ENCODE assay signal across 8 mouse cellular contexts in the genomic region with DNA sequence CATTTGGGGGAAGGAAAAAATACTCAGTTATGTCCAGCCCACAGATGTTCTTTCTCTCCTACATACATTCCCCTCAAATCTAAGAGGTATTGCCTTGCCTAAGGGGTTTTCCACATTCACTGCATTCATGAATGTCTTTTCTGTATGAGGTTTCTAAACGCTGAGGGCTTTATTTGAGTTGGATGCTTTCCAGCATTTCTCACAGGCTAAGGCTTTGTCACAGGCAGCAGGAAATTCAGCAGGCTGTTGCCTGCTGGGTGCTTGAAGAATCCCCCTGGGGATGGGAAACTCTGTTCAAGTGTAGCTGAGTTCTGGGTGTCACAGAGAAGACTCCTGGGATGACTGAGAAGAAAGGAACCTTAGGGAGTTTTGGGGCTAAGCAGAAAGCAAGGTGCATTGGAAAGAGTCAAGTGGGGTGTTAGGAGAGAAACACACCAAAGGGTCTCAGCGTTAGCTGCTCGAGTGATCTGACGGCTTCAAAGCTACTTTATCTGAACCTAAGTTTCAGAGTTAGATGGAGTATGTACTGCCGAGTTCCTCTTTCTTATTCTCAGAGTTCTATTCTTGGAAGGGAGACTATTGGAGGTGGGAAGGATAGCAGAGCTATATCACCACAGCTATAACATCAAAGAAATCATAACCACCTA. TPM values are rescaled to one million over a fixed set of nuclear protein-coding genes. Genes with fewer than 3 reads are reported as not detected.
DNase-seq lines count a peak whose midpoint lies in the region; ATAC-seq and TF ChIP-seq lines count a peak whose summit lies in the region.

No protein-coding gene starts in this region.

- no peaks in the 10 kb centered on the region for H3K9me3 ChIP-seq in heart, postnatal 0 days (replicated peaks; ENCODE audit: control insufficient read depth, low read length)

- no peak overlapping the region for H3K27ac ChIP-seq in kidney, adult 2 months (ENCODE audit: insufficient read depth, low read depth, low read length)
- peak overlapping the region; percentile 59 for H3K27ac ChIP-seq in heart, postnatal 0 days (ENCODE audit: low read depth)

- POLR2A ChIA-PET in Patski (lab: Charles Lee) = no interaction called here

- TF ChIP-seq POLR2A in kidney, adult 2 months (IDR thresholded peaks at IDR 0.05; ENCODE audit: low read depth, low read length) = no peak

- CTCF ChIA-PET in Patski (lab: Charles Lee) = interaction anchor here (0.7 to 1.6 kb wide), 3 partner anchors 11 to 25 kb away, joined by 3 to 5 read pairs (median 4); no protein-coding TSS in a partner anchor

- in situ Hi-C loops in Patski (cut with MboI; ENCODE audit: low pct_unique_long_range_greater_than_20kb) = no loop called here

- WGBS in kidney, adult 2 months = 48% methylated on average over 5 of the region's 5 CpGs
- 18% methylated on average over 5 of the region's 5 CpGs for WGBS in heart, postnatal 0 days

- TF ChIP-seq CTCF in kidney, adult 2 months (conservative IDR thresholded peaks at IDR 0.05; ENCODE audit: insufficient read depth, insufficient read length, low read depth, low read length) = no peak
- no peak for TF ChIP-seq CTCF in Patski (IDR thresholded peaks at IDR 0.05)
- no peak for TF ChIP-seq CTCF in heart, postnatal 0 days (IDR thresholded peaks at IDR 0.05; ENCODE audit: low read depth)

- TF ChIP-seq EP300 in heart, postnatal 0 days (IDR thresholded peaks at IDR 0.05; ENCODE audit: low read depth) = no peak

- peak; percentile 50 for DNase-seq in kidney, adult 2 months
- DNase-seq in kidney, postnatal 25 days = no peak
- peak; percentile 89 for DNase-seq in Patski (ENCODE audit: low read depth, low spot score)
- peak; percentile 76 for DNase-seq in heart, postnatal 0 days (ENCODE audit: low spot score)
- DNase-seq in spleen, postnatal 4 days (ENCODE audit: low spot score in 2 of 2) = no peak
- no peak for DNase-seq in left cerebral cortex, adult 11 months (ENCODE audit: low spot score)
- DNase-seq in embryo, embryonic 10 days (ENCODE audit: low spot score) = no peak

- no peaks in the 10 kb centered on the region for H3K36me3 ChIP-seq in kidney, adult 2 months (ENCODE audit: control insufficient read depth, insufficient read depth, low read length)
- H3K36me3 ChIP-seq in heart, postnatal 0 days (replicated peaks; ENCODE audit: control insufficient read depth, insufficient read depth, low read length) = no peaks in the 10 kb centered on the region

- ATAC-seq in Patski = peak; percentile 70
- peak; percentile 53; the same call in 1 of the 2 replicates for ATAC-seq in heart, postnatal 0 days (ENCODE audit: insufficient read depth, low read depth)
- ATAC-seq in megakaryocyte-erythroid progenitor cell, adult 5-6 weeks (replicated peaks; ENCODE audit: low FRiP score, low TSS enrichment, poor library complexity, severe bottlenecking) = 0 out of 2 replicates have a peak, but pooled peaks have one; percentile 19

- H3K27me3 ChIP-seq in kidney, adult 2 months (replicated peaks; ENCODE audit: control insufficient read depth, insufficient read depth, low read length) = no peaks in the 10 kb centered on the region
- no peaks in the 10 kb centered on the region for H3K27me3 ChIP-seq in Patski
- H3K27me3 ChIP-seq in heart, postnatal 0 days (ENCODE audit: control insufficient read depth, insufficient read depth, low read length) = no peaks in the 10 kb centered on the region

- no peak overlapping the region for H3K9ac ChIP-seq in heart, postnatal 0 days (replicated peaks; ENCODE audit: low read depth, low read length)

- no peak overlapping the region for H3K4me2 ChIP-seq in heart, postnatal 0 days (ENCODE audit: low read depth, low read length)

- H3K4me3 ChIP-seq in kidney, adult 2 months (ENCODE audit: insufficient read depth, low read depth, low read length) = no peak overlapping the region
- H3K4me3 ChIP-seq in heart, postnatal 0 days (ENCODE audit: low read depth, low read length) = no peak overlapping the region

- H3K4me1 ChIP-seq in kidney, adult 2 months (ENCODE audit: control insufficient read depth, insufficient read depth, low read length) = peaks cover 4% of the 10 kb centered on the region; the same call in 1 of the 2 replicates
- peaks cover 5% of the 10 kb centered on the region; the same call in 1 of the 2 replicates for H3K4me1 ChIP-seq in heart, postnatal 0 days (ENCODE audit: control insufficient read depth, insufficient read depth)

RNA-seq across cellular contexts. Expression of a gene that starts 14.2 kb away (rescaled TPM):
- polyA plus RNA-seq in kidney, adult 2 months (2012; rRNA removed) = 4.1 and 4.9 TPM in 2 replicates
- 9.0 TPM for polyA plus RNA-seq in Patski (2021)
- 2.6 and 5.8 TPM in 2 replicates for total RNA-seq in heart, postnatal 0 days (2014; rRNA removed; ENCODE audit: low replicate concordance)
- 1.2 and 1.3 TPM in 2 replicates for polyA plus RNA-seq in heart, postnatal 0 days (2015; fragmentation: Nextera tagmentation; extraction: Ambion mirVana)
- total RNA-seq in megakaryocyte-erythroid progenitor cell, adult 5-6 weeks (2014; fragmentation: Nextera tagmentation) = 14.0 and 20.2 TPM in 2 replicates
- total RNA-seq in megakaryocyte-erythroid progenitor cell, adult 5-6 weeks (2017) = 8.8 and 10.1 TPM in 2 replicates

RNA-seq across cellular contexts. Expression of a gene that starts 54.5 kb away (rescaled TPM):
- polyA plus RNA-seq in kidney, adult 2 months (2012; rRNA removed) = 556 and 574 TPM in 2 replicates
- 755 TPM for polyA plus RNA-seq in Patski (2021)
- total RNA-seq in heart, postnatal 0 days (2014; rRNA removed; ENCODE audit: low replicate concordance) = 305 and 331 TPM in 2 replicates
- polyA plus RNA-seq in heart, postnatal 0 days (2015; fragmentation: Nextera tagmentation; extraction: Ambion mirVana) = 301 and 312 TPM in 2 replicates
- 250 and 255 TPM in 2 replicates for total RNA-seq in megakaryocyte-erythroid progenitor cell, adult 5-6 weeks (2014; fragmentation: Nextera tagmentation)
- 258 and 279 TPM in 2 replicates for total RNA-seq in megakaryocyte-erythroid progenitor cell, adult 5-6 weeks (2017)

Comparison
In these comparisons a context has a peak if more than half of its experiments do, and no peak if none do; other contexts are left out.
1. DNase-seq: peak in kidney, adult 2 months (single experiment), Patski (single experiment) and heart, postnatal 0 days (single experiment); none in kidney, postnatal 25 days (0 of 2), spleen, postnatal 4 days (0 of 2), left cerebral cortex, adult 11 months (single experiment) and embryo, embryonic 10 days (single experiment).
2. ATAC-seq: peak in every context shown above with its lines; median percentile 70 in Patski; 53 in heart, postnatal 0 days; 19 in megakaryocyte-erythroid progenitor cell, adult 5-6 weeks.